Mouse (Mus musculus) gastrocnemius, adult 2 months (tissue): ENCODE measurements around the gene Ghrl. TPM values are rescaled to one million over a fixed set of nuclear protein-coding genes. Genes with fewer than 3 reads are reported as not detected.
"Not testable (repeated sequence)": the region's sequence is repeated elsewhere in the genome, so short reads cannot be mapped to it uniquely, and the experiment has no call there.

Source experiments
- DNase-seq: peaks from one replicate; pipeline ENCODE4 v3.0.0; 2022
- H3K27ac ChIP-seq: fragments of 200-600 bp; 2 replicates; pipeline ENCODE4 v1.8.1; 2022; ENCODE audit warnings: mild to moderate bottlenecking
- H3K4me3 ChIP-seq: fragments of 200-600 bp; 2 replicates; pipeline ENCODE4 v1.8.1; 2022; ENCODE audit warnings: mild to moderate bottlenecking, moderate library complexity
- CTCF ChIP-seq: fragments of 200-600 bp; IDR thresholded peaks from 2 replicates; pipeline ENCODE4 v1.8.1; 2022; ENCODE audit warnings: antibody characterized with exemption, mild to moderate bottlenecking, moderate library complexity
- intact Hi-C: fragments of 180-260 bp; cut with DNase I; formaldehyde crosslinking; loops from one replicate; pipeline ENCODE4 v1.15.1; 2025
- total RNA-seq, 2 experiments: library from RNA; stranded (reverse); gene quantifications; 2 replicates each; pipeline ENCODE4 v1.2.3; 2021

Ghrl gene
- total RNA-seq, 2 experiments from 2014 or later: 1.0 TPM; not detected in 1

DNA sequence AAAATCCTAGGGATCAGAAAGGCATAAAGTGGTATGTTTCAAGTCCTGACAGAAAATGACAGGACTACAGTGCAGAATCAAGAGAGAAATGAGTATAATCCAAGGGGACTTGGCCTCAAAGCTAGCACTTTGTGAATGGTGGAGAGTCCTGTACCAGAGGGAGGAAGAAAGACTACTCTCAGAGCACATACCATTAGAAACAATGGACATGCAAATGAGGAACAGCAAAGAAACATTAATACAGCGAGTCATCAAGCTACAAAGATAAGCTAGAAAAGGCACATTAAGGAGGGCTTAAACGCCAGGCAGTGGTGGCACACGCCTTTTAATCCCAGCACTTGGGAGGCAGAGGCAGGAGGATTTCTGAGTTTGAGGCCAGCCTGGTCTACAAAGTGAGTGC, 11.6 kb upstream of the Ghrl start:
- intact Hi-C loops: no loop called here
- Histone ChIP-seq H3K27ac (no peak overlapping the region), H3K4me3 (no peak overlapping the region)
- no peak for TF ChIP-seq CTCF
- no peak for DNase-seq

DNA sequence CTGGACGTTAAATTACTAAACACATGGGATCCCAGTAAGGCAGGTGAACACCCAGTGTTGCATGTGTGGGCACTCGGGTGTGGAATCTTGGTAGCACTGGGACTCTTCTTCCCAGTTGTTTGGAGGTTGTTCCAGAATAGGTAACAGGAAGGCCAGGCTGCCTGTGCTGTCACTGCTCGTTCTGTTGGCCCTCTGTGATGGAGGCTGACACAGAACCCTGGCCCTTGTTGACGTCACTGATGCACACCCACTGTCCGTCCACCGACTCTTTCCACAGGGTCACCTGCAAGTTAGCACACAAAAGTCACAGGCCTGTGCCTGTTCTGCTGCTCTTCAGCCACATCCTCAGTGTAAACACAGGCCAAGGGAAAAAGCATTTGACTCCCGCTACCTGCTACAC, 8.5 kb upstream of the Ghrl start:
- intact Hi-C loops: no loop called here
- no peak for TF ChIP-seq CTCF
- H3K4me3 ChIP-seq: no peak overlapping the region
- DNase-seq: no peak
- no peak overlapping the region for H3K27ac ChIP-seq

- no peak overlapping the region for H3K27ac ChIP-seq
- no peak for DNase-seq
- intact Hi-C loops: no loop called here
- TF ChIP-seq CTCF: no peak
- no peak overlapping the region for H3K4me3 ChIP-seq
Measured at GRCm38 (mm10) chr6:113721061-113721460, 1.4 kb upstream of the Ghrl start.

GRCm38 (mm10) chr6:113717541-113717940, 2.1 kb downstream of the Ghrl start:
- H3K27ac ChIP-seq: no peak overlapping the region
- DNase-seq: no peak
- intact Hi-C loops: no loop called here
- no peak overlapping the region for H3K4me3 ChIP-seq
- TF ChIP-seq CTCF: no peak

DNA sequence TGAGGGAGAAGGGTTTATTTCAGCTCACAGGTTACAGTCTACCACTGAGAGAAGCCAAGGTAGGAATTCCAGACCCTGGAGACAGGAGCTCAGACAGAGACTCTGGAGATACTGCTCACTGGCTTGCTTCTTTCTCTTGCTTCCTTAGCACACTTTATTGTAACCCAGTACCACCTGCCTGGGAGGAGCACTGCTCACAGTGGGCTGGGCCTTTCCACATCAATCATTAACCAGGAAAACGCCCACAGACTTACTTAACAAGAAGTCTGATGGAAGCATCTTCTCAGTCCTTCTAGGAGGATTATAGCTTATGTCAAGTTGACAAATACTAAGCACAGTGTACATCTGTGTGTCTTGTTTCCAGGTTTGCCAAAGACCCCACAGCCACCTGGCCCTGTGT, 4.9 kb downstream of the Ghrl start:
- intact Hi-C loops: no loop called here
- H3K4me3 ChIP-seq: no peak overlapping the region
- TF ChIP-seq CTCF: no peak
- H3K27ac ChIP-seq: no peak overlapping the region
- no peak for DNase-seq

DNA sequence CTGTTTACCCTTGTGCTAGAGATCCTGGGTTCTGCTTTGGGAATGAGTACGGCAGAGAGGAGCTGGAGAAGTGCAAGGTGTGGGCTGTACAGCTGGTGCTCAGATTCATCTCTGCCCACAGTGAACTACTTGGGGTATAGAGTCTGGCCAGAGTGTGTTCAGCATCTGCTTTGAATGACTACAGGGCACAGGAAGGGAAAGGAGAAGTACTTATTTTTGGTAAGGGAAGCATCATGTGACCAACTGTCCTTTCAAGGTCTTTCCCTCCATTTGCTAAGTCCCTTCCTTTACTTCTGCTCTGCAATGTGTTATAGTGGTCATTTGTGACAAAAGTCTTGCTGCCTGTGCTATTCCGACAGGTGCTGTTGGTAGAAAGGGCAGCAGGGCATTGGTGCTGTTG, 5.4 kb downstream of the Ghrl start:
- no peak for DNase-seq
- intact Hi-C loops: no loop called here
- no peak overlapping the region for H3K27ac ChIP-seq
- TF ChIP-seq CTCF: no peak
- no peak overlapping the region for H3K4me3 ChIP-seq

GRCm38 (mm10) chr6:113713389-113713788, 6.3 kb downstream of the Ghrl start:
- intact Hi-C loops, DNase-seq, H3K27ac ChIP-seq, H3K4me3 ChIP-seq: not testable (repeated sequence)

- H3K27ac ChIP-seq: no peak overlapping the region
- intact Hi-C loops: no loop called here
- no peak for DNase-seq
- no peak for TF ChIP-seq CTCF
- H3K4me3 ChIP-seq: no peak overlapping the region
Measured at GRCm38 (mm10) chr6:113712718-113713117, 7.0 kb downstream of the Ghrl start.

- Histone ChIP-seq H3K27ac (peak overlapping the region; percentile 95), H3K4me3 (peak overlapping the region; percentile 96)
- no peak for TF ChIP-seq CTCF
- intact Hi-C loops: loop anchor here (5.0 to 10.0 kb wide), 2 partner anchors 60 to 163 kb away; partner anchors contain the start of genes Emc3, Fancd2 and Irak2
- no peak for DNase-seq
Measured at GRCm38 (mm10) chr6:113697222-113698205, 22.2 kb downstream of the Ghrl start.

- peak within 1 kb of the TSS; percentile 95 for H3K27ac ChIP-seq
- peak; percentile 98 for DNase-seq
- intact Hi-C loops: loop anchor here (5.0 to 10.0 kb wide), 2 partner anchors 59 to 162 kb away; partner anchors contain the start of genes Emc3, Fancd2 and Irak2
Measured at GRCm38 (mm10) chr6:113696582-113697221, 23.0 kb downstream of the Ghrl start, which contains the start of gene Tatdn2. Gene Tatdn2 (plus strand): TSS chr6:113697050.

GRCm38 (mm10) chr6:113695766-113696355, 23.8 kb downstream of the Ghrl start:
- no peak for TF ChIP-seq CTCF
- intact Hi-C loops: loop anchor here (5.0 to 10.0 kb wide), 2 partner anchors 59 to 161 kb away; partner anchors contain the start of genes Emc3, Fancd2 and Irak2
- no peak for DNase-seq
- H3K4me3 ChIP-seq: peak overlapping the region; percentile 96
- H3K27ac ChIP-seq: peak overlapping the region; percentile 95

More at GRCm38 (mm10) chr6:113696582-113697221, 23.0 kb downstream of the Ghrl start, which contains the start of gene Tatdn2:
- TF ChIP-seq CTCF: peak; percentile 8; the same call in 1 of the 2 replicates
- H3K4me3 ChIP-seq: peak within 1 kb of the TSS; percentile 96

- DNase-seq: no peak
- intact Hi-C loops: loop anchor here (5.0 to 10.0 kb wide), 2 partner anchors 58 to 160 kb away; partner anchors contain the start of genes Emc3, Fancd2 and Irak2
- TF ChIP-seq CTCF: no peak
- H3K27ac ChIP-seq: no peak overlapping the region
- no peak overlapping the region for H3K4me3 ChIP-seq
Measured at GRCm38 (mm10) chr6:113695203-113695602, 24.5 kb downstream of the Ghrl start.

- Histone ChIP-seq H3K27ac (no peak overlapping the region), H3K4me3 (no peak overlapping the region)
- TF ChIP-seq CTCF: no peak
- intact Hi-C loops: loop anchor here (10.0 kb wide), 1 partner anchor 159 kb away; the partner anchor contains the start of genes Emc3 and Fancd2
- no peak for DNase-seq
Measured at GRCm38 (mm10) chr6:113693377-113693776, 26.3 kb downstream of the Ghrl start.
